Mouse (Mus musculus) lung, postnatal 4 days (tissue): ENCODE measurements around the gene Ago4.
A peak's percentile ranks its signal among the peaks of the same experiment; 100 is the strongest.
"Not testable (repeated sequence)": the region's sequence is repeated elsewhere in the genome, so short reads cannot be mapped to it uniquely, and the experiment has no call there.

Experiments
- DNase-seq, 2 experiments: peaks; one replicate each; pipeline ENCODE4 v3.0.0; 2021

Ago4 gene

DNA sequence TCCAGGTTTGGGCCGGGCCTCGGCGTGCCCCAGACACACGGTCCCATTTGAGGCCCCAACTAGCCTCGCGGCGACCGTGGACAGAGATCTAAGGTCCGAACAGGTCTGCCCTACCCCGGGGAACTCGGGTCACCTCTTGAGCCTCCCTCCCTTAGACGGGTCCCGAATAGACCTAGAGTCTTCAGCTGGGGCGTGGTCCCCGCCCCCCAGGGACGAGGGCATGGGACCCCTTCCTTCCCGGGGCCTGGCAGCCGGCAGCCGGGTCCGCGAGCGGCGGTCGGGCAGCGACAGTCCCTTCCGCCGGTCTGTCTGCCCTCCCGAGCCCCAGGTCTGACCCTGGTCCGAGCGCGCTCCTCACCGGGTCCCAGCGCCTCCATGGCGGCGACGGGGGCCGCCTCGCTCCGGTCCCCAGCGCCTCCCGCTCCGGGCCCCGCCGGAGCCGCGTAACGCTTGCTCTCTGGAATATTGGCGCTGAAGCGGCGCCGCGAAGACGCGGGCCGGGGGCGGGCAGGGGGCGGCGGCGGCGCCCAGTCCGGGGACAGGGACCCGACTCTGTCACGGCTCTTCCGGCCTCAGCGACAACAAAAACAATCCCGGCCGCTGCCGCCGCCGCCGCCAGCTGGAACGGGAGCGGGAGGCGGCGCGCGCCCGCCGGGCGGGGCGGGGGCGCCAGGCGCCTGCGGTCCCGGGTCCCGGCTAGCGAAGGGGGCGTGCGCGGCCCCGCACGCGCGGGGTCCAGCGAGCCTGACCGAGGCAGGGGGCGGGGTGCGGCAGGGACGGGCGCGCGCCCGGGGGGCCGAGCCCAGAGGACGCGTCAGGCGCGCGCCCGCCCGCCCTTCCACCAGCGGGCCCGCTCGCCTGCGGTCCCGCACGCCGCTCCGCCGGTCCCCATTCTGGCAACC, at the start of gene Ago4:
TSS of gene Ago4 (minus strand) at position 646 of the 902 bp plus-strand sequence.
- DNase-seq = peak; percentile 74 to 89

DNA sequence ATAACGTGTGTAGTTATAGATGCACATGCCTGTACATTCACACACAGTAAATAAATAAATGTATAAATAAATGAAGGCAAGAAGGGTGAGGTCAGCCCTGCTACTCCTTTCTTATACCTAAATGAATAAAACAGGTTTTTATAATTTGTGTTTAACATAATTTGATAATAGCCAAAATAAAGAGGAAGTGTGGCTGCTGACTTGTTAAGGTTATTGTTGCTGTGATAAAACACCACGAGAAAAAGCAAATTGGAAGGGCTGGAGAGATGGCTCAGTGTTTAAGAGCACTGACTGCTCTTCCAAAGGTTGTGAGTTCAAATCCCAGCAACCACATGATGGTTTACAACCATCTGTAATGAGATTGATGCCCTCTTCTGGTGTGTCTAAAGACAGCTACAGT, 45.8 kb upstream of the Ago4 start:
- DNase-seq = no peak

DNA sequence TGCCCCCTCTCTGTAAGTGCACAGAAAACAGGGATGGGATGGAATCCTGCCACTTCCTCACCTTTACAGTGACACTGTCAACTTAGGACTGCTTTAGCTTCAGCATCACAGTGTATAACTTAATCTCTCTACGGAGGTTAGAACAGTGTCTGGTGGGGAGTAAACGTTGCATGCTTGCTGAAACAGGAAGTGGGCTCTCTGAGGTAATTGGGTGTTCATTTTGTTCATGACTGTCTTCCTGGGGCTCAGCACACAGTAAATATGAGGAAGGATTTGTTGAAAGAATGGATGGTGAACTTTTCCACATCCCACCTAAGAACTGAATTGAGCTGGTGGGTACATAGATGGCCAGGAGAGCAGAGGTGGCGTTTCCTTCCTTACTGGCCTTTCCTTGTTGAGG, 44.6 kb upstream of the Ago4 start:
- no peak for DNase-seq

DNA sequence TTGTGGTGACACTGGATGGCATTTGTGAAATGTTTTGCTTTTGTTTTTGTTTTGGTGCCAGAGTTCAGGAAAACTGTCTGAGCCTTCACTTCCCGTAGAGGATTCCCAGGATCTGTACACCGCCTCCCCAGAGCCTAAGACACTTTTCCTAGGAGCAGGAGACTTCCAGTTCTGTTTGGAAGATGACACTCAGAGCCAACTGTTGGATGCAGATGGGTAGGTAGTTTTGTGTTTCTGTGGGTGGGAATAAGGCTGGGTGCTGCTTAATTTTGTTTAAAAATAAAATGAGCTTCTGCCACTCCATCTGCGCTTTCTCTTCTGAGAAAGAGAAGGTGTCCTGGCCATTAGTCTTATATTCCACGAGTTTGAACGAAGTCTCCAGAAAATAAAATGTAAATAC, 43.0 kb upstream of the Ago4 start:
- no peak for DNase-seq

DNA sequence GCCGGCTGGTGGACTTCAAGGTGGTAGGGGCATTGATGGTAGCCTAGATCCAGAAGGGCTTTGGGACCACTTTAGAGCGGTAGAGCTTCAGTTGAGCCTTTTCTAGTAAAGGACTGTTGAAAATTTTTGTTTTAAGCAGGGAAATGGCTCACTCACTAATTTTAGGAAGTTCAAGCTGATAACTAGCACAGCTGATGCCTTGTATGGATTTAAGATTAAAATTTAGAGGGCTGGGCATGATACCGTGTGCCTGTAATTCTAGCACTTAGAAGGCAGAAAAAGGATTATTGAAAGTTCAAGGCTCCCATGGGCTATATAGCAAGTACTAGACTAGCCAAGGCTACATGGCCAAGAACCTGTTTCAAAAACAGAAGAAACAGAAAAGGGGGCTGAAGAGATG, 36.5 kb upstream of the Ago4 start:
- DNase-seq = no peak

DNA sequence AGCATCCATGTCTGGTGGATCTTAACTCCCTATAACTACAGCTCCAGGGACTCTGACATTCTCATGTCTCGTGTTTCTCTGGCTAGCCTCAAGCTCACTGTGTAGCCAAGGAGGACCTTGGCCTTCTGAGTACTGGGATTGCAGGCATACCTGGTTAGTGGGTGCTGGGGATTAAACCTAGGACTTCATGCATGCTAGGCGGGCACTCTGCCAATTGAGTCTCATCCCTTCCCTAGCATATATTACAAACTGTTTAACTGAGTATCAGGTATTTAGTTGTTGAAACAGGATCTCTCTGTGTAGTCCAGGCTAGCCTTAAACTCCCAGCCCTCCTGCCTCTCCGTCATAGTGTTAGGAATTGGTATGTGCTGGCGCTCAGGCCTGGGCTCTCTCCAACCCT, 34.0 kb upstream of the Ago4 start:
- no peak for DNase-seq

DNA sequence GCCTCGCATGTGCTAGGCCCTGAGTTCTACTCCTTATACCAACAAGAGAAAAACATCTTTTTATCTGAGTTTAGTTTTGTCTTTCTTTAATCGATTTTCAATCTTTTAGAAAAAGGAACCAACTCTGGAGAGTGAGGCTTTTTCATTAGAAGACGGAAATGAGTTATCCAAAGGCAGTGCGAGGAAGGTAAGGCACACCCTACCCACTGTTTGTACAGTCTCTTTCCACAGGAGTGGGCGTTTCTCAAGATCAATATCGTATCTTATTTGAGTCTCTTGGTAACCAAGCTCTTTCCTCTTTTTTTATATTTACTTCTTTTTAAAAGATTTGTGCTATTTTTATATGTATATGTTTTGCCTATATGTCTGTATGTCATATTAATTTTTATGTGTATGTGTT, 30.5 kb upstream of the Ago4 start:
- no peak for DNase-seq

DNA sequence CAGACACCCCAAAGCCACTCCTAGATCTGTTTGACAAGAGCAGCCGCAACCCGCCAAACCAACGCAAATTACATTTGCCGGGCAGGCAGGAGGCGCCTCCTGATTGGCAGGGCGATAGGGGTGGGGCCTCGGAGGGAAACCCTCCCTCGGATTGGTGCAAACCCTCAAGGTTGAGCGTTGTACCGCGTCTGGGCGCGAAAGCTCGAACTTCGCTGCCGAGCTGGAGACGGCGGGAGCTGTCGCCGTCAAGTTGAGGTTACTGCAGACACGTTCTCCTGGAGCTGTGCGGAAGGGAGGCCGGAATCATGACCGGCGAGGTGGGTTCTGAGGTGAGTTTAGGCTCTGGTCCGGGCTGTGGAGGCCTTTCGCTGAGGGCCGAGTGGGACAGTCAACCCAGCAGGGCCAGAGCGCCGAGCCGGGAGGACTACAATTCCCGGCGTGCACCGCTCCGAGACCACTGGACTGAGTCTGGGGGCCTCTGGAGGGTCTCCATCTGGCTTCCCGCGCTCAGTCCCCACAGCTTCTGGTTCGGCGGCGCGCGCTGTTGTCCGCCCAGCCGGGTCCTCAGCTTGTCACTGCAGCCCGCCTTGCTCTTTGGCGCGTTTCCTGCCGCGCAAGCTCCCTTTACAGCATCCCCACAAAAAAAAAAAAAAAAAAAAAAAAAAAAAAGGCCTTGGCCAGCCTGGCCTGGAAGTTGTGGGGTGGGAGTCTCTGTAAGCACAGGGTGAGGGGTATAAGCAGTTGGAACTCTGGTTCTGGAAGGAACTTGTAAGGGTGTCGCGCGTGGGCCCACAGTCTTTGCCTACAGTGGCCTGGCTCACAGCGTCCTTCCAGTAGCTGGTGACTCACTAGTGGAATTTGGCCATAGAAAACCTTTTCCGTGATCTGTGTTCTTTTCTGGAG, 23.8 kb upstream of the Ago4 start, which contains the start of gene Clspn:
TSS of gene Clspn (plus strand) at position 127 of the 903 bp plus-strand sequence.
- DNase-seq = peak; percentile 91 to 92

DNA sequence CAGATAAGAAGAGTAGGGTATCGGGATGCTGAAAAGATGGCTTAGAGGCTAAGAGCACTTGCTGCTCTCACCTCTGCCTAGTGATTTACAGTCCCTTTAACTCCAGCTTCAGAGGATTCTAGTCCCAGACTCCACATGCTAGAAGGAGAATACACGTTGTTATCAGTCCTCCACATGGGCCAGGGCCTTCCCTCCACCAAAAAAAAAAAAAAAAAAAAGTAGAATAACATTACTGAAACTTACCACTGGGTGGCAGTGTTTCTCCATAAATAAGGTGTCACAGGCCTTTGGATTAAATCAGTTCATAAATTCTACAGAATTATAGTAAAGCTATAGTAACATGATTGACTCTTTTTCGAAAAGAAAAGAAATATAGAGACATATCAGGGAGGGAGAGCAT, 21.2 kb upstream of the Ago4 start:
- DNase-seq = no peak

DNA sequence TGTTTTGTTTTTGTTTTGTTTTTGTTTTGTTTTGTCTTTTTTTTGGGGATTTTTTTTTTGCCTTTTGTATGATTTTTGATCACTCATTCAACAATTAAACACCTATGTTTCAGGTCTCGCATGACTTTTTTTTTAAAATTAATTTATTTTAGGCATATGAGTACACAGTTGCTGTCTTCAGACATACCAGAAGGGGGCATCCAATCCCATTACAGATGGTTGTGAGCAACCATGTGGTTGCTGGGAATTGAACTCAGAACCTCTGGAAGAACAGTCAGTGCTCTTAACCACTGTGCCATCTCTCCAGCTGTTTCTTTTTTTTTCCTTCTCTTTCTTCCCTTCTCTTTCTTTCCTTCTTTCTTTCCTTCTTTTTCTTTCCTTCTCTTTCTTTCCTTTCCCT, 20.4 kb upstream of the Ago4 start:
- no peak for DNase-seq

DNA sequence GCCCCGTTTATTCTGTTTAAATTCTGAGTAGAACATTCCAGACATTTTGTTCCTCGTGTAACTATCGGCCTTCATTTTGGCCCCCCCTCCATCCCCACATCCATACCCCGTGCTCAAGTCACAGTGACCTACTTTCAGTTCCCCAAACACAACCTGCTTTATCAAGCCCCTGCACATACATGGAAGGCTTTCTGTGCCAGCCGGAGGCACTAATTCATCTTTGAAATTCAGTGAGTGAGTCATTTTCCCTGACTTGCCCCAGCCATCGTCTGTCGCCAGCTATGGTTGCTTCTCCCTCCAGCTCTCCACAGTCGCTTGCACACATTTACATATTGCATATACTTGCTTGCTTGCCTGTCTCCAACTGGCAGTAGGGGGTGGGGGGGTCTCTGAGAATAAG, 19.8 kb upstream of the Ago4 start:
- DNase-seq = no peak

DNA sequence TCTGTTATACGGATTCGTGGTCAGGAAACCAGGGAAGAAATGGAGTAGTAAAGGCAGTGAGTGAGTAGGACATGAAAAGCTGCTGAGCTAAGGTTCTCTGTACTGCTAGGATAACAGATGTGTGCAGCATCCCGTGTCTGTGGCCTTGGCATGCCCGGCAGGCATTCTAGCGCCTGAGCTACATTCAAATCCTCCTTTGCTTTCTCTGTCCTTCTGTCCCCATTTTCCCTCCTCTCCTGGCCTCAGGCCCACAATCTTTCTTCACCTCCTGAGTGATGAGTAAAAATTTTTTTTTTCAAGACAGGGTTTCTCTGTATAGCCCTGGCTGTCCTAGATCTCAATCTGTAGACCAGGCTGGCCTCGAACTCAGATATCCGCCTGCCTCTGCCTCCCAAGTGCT, 18.9 kb upstream of the Ago4 start:
- no peak for DNase-seq

DNA sequence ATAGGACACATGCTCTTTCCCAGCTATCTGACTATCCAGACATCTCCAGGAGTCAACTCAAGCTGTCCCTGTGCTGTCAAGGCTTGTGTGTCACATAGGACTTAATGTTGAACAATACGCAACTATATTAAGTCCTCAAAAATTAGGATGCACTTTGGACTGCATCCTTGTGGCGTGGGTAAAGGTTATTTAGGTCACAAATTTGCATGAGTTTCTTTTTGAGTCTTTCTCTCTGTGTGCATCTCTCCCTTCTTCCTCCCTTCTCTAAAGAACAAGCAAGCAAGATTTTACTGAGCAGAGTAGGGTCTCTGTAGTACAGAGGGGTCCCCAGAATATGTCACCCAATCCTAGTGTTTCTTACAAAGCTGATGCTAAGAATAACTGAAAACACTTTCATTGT, 12.9 kb upstream of the Ago4 start:
- no peak for DNase-seq

DNA sequence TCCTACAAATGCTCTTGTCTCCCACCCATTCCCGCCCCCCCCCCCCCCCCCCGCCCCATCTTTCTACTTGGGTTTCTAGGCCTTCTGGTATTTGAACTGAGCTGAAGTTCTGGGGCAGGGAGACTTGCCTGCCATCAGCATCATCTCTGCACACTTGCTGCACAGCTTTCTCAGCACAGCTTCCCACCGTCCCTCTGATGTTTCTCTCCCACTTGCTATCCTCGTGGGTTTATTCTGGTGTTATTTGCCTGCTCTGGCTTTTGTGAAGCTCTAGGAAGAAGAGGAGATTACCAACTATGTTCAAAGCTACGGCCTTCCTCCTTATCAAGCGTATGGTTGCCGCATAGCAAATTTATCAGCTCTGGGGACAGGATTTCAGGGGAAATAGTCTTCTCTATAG, 12.4 kb upstream of the Ago4 start:
- DNase-seq = no peak

DNA sequence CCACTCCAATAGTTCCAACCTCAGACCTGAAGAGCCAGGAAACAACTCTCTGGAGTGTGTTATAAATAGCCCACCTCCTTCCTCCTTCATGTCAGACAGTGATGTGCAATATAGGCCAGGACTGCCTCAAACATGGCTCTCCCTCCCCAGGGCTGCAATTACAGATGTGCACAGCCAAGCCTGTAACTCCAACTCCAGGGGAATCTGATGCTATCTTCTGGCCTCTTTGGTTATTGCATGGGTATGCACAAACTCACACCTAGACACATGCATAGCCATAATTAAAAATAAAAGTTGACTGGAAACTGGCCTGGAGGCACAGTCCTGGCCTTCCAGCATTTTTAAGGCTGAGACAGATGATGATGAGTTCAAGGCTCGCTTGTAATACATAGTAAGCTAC, 11.7 kb upstream of the Ago4 start:
- DNase-seq = no peak

DNA sequence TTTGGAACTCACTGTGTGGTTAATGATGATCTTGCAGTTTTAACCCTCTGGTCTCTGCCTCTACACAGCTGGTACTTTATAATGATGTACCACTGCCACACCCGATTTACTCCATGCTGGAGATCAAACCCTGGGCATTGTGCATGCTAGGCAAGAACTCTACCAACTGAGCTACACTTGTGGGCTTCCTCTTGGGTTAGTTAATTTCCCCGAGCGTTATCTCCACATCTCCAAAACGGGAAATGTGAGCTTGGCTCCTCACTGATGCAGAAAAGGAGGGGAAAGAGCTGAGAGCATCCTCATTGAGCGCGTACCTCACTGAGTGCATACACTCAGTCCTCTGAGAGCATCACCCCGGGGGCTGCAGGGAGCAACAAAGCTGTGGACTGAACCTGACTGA, 9.6 kb upstream of the Ago4 start:
- no peak for DNase-seq

DNA sequence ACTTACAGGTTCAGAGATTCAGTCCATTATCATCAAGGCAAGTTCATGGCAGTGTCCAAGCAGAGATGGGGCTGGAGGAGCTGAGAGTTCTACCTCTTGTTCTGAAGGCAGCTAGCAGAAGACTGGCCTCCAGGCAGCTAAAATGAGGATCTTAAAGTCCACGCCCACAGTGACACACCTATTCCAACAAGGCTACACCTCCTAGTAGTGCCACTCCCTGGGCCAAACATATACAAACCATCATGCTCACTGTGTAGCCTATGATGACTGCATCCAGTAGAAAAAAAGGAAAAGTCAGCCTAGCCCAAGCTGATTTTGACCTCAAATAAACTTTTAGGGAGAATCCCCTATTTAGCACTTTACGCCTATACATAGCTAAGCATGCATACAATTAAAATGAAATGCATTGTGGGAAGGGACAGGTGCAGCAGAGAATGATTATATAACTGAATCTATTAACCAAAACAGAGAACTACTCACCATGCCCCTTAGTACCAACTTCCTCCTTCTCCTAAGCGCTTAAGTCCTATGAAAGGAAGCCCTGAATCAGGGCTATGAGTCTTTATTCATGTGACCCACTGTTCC, 7.3 kb upstream of the Ago4 start:
- no peak for DNase-seq

DNA sequence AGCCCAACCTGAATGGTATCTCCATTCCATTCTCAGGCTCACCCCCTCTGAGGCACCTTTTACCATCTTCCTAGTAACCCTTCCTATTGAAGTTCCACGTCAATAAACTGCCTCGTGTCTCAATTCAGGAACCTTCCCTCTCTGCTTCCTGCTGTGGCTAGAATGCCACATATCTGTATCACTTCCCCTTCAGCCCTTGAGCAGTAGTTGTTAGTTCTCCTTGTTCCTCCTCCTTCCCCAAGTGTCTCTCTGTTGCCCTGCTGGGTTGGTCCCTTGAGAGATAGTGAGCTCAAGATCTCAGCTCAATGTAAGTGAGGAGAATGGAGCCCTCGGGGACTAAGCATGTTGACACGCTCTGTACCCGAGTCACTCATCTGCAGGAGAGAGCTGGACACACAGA, 3.6 kb upstream of the Ago4 start:
- DNase-seq = no peak

DNA sequence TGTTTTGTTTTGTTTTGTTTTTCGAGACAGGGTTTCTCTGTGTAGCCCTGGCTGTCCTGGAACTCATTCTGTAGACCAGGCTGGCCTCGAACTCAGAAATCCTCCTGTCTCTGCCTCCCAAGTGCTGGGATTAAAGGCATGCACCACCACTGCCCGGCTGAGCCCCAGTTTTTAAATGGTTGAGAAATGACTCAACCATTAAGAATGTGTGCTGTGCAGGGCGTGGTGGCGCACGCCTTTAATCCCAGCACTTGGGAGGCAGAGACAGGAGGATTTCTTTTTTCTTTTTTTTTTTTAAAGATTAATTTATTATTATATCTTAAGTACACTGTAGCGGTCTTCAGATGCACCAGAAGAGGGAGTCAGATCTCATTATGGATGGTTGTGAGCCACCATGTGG, 2.4 kb upstream of the Ago4 start:
- not testable (repeated sequence) for DNase-seq

DNA sequence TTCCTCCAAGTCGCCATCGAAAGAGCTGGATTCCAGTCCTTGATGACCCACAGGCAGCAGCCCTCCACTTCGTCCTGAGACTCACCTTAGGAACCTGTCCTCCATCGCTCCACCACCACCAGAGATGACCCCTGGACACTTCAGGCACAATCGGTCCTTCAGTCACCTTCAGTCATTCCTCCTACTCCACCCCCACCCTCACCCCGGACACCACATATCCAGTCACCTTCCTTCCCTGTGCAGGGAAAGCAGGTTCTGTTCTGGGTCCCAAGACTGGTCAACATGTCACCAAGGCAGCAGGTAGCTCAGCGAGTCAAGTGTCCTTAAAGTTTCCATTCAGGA, 428 bp upstream of the Ago4 start:
- no peak for DNase-seq

DNA sequence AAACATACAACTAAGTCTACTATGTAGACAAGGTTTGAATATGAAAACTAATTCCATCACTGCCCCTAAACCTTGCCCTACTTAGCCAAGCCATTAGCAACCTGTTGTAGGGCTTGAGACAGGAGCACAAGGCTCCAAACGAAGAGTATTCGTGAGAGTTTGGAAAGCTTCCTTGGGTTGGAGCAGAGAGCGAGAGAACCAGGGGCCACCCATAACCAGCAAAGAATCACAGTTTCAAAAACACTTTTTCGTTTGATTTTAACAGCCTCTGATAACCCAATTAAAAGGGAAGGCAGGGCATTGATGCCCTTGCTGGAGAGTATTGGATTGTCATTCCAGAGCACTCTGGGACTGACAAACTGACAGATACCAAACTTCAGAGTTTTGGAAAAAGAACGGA, 980 bp downstream of the Ago4 start:
- DNase-seq = no peak

DNA sequence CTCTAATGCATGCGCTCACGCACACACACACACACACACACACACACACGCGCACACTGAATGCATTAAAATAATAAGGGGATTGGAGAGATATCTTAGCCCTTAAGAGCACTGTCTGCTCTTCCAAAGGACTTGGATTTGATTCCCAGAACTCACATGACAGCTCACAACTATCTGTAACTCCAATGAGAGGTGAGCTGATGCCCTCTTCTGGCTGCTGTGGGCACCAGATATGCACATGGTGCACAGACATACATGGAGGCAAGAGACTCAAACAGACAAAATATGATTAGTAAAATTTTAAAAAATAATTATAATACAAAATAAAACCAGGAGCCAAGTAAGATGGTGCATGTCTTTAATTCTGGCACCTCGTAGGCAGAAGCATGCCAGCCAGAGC, 6.4 kb downstream of the Ago4 start:
- DNase-seq = no peak

DNA sequence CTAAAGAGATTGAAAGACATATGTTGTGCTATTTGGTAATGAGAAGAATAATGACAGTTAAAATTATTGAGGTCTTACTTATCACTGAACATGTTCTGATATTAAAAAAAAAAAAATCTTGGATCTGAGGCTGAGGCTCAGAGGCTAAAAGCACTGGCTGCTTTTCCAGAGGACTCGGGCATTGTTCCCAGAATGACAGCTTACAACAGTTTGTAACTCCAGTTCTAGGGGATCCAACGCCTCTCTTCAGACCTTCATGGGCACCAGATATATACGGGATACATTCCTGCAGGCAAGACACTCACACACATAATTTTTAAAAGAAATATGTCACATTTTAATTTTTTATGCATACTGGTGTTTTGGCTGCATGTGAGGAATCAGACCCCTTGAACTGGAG, 7.1 kb downstream of the Ago4 start:
- DNase-seq = peak in 1 of 2 experiments; percentile 35
